Mouse (Mus musculus): ENCODE results near the gene Foxd3.

DNA sequence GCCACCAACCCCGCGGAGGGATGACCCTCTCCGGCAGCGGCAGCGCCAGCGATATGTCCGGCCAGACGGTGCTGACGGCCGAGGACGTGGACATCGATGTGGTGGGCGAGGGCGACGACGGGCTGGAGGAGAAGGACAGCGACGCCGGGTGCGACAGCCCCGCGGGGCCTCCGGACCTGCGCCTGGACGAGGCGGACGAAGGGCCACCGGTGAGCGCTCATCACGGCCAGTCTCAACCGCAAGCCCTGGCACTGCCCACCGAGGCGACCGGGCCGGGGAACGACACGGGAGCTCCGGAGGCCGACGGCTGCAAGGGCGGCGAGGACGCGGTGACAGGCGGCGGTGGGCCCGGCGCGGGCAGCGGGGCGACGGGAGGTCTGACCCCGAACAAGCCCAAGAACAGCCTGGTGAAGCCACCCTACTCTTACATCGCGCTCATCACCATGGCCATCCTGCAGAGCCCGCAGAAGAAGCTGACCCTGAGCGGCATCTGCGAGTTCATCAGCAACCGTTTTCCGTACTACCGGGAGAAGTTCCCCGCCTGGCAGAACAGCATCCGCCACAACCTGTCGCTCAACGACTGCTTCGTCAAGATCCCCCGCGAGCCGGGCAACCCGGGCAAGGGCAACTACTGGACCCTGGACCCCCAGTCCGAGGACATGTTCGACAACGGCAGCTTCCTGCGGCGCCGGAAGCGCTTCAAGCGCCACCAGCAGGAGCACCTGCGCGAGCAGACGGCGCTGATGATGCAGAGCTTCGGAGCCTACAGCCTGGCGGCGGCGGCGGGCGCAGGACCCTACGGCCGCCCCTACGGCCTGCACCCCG, 718 bp downstream of the Foxd3 start:
- TF ChIP-seq CTCF (IDR thresholded peaks at IDR 0.05; ENCODE audit: low read depth): no peak
- no peak for TF ChIP-seq EP300 (IDR thresholded peaks at IDR 0.05; ENCODE audit: low read depth)

Data from liver, postnatal 0 days (tissue).